Comparison of ENCODE assay signal across 9 mouse cellular contexts in the genomic region with DNA sequence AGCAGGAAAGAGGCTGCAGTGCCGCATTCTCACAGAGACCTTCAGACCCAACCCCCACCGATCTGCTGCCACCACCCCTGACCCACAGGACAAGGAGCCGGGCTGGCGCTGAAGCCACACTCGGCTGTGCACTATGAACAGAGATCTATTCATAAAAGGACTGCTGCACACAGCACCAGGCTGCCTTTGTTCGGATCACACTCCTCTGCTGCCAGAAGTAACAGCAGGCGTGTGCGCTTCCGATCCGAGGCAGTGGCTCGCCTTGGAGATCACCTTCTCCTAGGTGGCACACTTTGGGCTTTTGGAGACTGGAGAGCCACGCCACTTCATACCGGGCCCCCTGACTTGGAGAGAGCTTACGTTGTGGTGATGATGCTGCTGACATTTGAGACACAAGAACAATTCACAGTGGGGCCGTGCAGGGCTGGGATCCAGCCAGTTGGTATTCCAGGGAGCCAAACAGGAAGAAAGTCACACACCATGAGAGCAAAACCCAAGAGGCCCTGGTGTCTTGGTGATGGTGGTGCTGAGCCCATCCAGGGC. TPM values are rescaled to one million over a fixed set of nuclear protein-coding genes. Genes with fewer than 3 reads are reported as not detected.
DNase-seq lines count a peak whose midpoint lies in the region; ATAC-seq and TF ChIP-seq lines count a peak whose summit lies in the region.
"Had no signal": no experiment of that assay in that cellular context is flagged by ENCODE, and none has a peak within 500 bp of the region (broad histone marks: within the 10 kb centered on the region; RNA-seq: fewer than 3 reads in every experiment).

No protein-coding gene starts in this region.

- H3K27ac ChIP-seq in heart, embryonic 14.5 days (replicated peaks in 1 of 2; ENCODE audit: control insufficient read depth in 1 of 2, insufficient read depth in 1 of 2, low read depth in 2 of 2, low read length in 2 of 2): peak overlapping the region; percentile 23 to 74
- H3K27ac ChIP-seq in forebrain, embryonic 12.5 days: peak overlapping the region; percentile 56
- H3K27ac ChIP-seq in limb, embryonic 14.5 days (replicated peaks; ENCODE audit: low read depth, low read length): 0 out of 2 replicates have a peak overlapping the region, but pooled peaks have one; percentile 40

- peak overlapping the region; percentile 14 to 18; a peak in 2 of 4 replicates for H3K4me3 ChIP-seq in heart, embryonic 14.5 days (ENCODE audit: control insufficient read depth in 1 of 2, insufficient read depth in 1 of 2, low read depth in 1 of 2, low read length in 2 of 2)
- H3K4me3 ChIP-seq in forebrain, embryonic 12.5 days (replicated peaks): peak overlapping the region; percentile 6
- H3K4me3 ChIP-seq in limb, embryonic 14.5 days (replicated peaks; ENCODE audit: low read length): no peak overlapping the region

- no peak; the same call in 1 of the 2 replicates for ATAC-seq in heart, embryonic 14.5 days (ENCODE audit: insufficient number of reproducible peaks, insufficient read depth, low FRiP score, low read depth)
- peak; percentile 70 for ATAC-seq in forebrain, embryonic 12.5 days (ENCODE audit: low FRiP score)
- ATAC-seq in limb, embryonic 14.5 days (ENCODE audit: low FRiP score, low read depth): no peak
- ATAC-seq: Patski had no signal

- peak overlapping the region; percentile 57; the same call in 1 of the 2 replicates for H3K9ac ChIP-seq in heart, embryonic 14.5 days (ENCODE audit: low read length)
- H3K9ac ChIP-seq in forebrain, embryonic 12.5 days: peak overlapping the region; percentile 36
- H3K9ac ChIP-seq in limb, embryonic 14.5 days (ENCODE audit: low read depth, low read length, severe bottlenecking): no peak overlapping the region

- TF ChIP-seq POLR2A in limb, embryonic 14.5 days (IDR thresholded peaks at IDR 0.05; ENCODE audit: borderline replicate concordance, extremely low read depth, insufficient read depth, insufficient read length): no peak

- peak overlapping the region; percentile 49 for H3K4me2 ChIP-seq in heart, embryonic 14.5 days (ENCODE audit: low read length)
- peak overlapping the region; percentile 48 for H3K4me2 ChIP-seq in forebrain, embryonic 12.5 days
- peak overlapping the region; percentile 22 for H3K4me2 ChIP-seq in limb, embryonic 14.5 days (replicated peaks; ENCODE audit: low read depth, low read length, severe bottlenecking)

- H3K27me3 ChIP-seq in heart, embryonic 14.5 days (ENCODE audit: control insufficient read depth, insufficient read depth, low read length): peaks cover 14% of the 10 kb centered on the region; the same call in 1 of the 2 replicates
- H3K27me3 ChIP-seq in forebrain, embryonic 12.5 days: peaks cover 28% of the 10 kb centered on the region
- H3K27me3 ChIP-seq in limb, embryonic 14.5 days (ENCODE audit: control insufficient read depth, insufficient read depth, low read length): no peaks in the 10 kb centered on the region
- H3K27me3 ChIP-seq: Patski had no signal

- DNase-seq in heart, postnatal 25 days (ENCODE audit: low spot score): no peak
- peak; percentile 71 for DNase-seq in Muller cell, postnatal 12 days (ENCODE audit: inconsistent ontology term)
- DNase-seq in limb, embryonic 14.5 days (ENCODE audit: low spot score): no peak
- DNase-seq in urinary bladder, adult 18-20 months (ENCODE audit: low spot score in 2 of 2): no peak
- DNase-seq in adrenal gland, postnatal 36 days: no peak
- no peak for DNase-seq in kidney, postnatal 14 days

- H3K36me3 ChIP-seq in heart, embryonic 14.5 days (ENCODE audit: control insufficient read depth, insufficient read depth, low read length): no peaks in the 10 kb centered on the region
- no peaks in the 10 kb centered on the region for H3K36me3 ChIP-seq in forebrain, embryonic 12.5 days (replicated peaks)
- H3K36me3 ChIP-seq in limb, embryonic 14.5 days (ENCODE audit: control insufficient read depth, insufficient read depth, low read length): no peaks in the 10 kb centered on the region

- peaks cover 49 to 56% of the 10 kb centered on the region in 2 experiments for H3K4me1 ChIP-seq in heart, embryonic 14.5 days (ENCODE audit: control insufficient read depth in 2 of 2, insufficient read depth in 2 of 2, low read length in 2 of 2)
- peaks cover 65% of the 10 kb centered on the region for H3K4me1 ChIP-seq in forebrain, embryonic 12.5 days
- H3K4me1 ChIP-seq in limb, embryonic 14.5 days (ENCODE audit: control insufficient read depth, insufficient read depth, low read length): peaks cover 42% of the 10 kb centered on the region

- no peaks in the 10 kb centered on the region for H3K9me3 ChIP-seq in heart, embryonic 14.5 days (ENCODE audit: control insufficient read depth, low read length)
- no peaks in the 10 kb centered on the region for H3K9me3 ChIP-seq in forebrain, embryonic 12.5 days
- no peaks in the 10 kb centered on the region for H3K9me3 ChIP-seq in limb, embryonic 14.5 days (ENCODE audit: control insufficient read depth, low read length)

- intact Hi-C loops in heart, postnatal 25 days (cut with DNase I): no loop called here

- WGBS in heart, embryonic 14.5 days: 9% methylated on average over 15 of the region's 15 CpGs
- WGBS in forebrain, embryonic 12.5 days: 2% methylated on average over 15 of the region's 15 CpGs
- 23% methylated on average over 15 of the region's 15 CpGs for WGBS in limb, embryonic 14.5 days

RNA-seq across cellular contexts. Expression of a gene that starts 47.9 kb away (rescaled TPM):
- 4.1 and 4.5 TPM in 2 replicates for polyA plus RNA-seq in heart, embryonic 14.5 days (2014; fragmentation: Nextera tagmentation; extraction: Ambion mirVana)
- total RNA-seq in heart, postnatal 25 days (2021): 10 to 100 TPM; 10.6 to 11.3 TPM
- 5.0 and 6.5 TPM in 2 replicates for polyA plus RNA-seq in forebrain, embryonic 12.5 days (2016; fragmentation: Nextera tagmentation; extraction: Ambion mirVana)
- polyA plus RNA-seq in limb, embryonic 14.5 days (2012; rRNA removed): 14.4 and 21.3 TPM in 2 replicates
- 9.7 and 11.8 TPM in 2 replicates for polyA plus RNA-seq in limb, embryonic 14.5 days (2014; fragmentation: Nextera tagmentation; extraction: Ambion mirVana)
- 10 to 100 TPM; 47.4 to 60.1 TPM for total RNA-seq in adrenal gland, postnatal 36 days (2021)
